Mouse (Mus musculus) c-Kit-positive CD71-positive TER-119-negative erythroid progenitor cells, embryonic 14.5 days (primary cell): Measurements from ENCODE around the gene Cutal.
A peak's percentile ranks its signal among the peaks of the same experiment; 100 is the strongest.

Experiments
- DNase-seq: peaks from one replicate; pipeline ENCODE4 v3.0.0-alpha.2; 2013; ENCODE audit warnings: low read depth

The Cutal gene

GRCm38 (mm10) chr2:34884186-34884585 lies 10.0 kb downstream of the Cutal start:
- no peak for DNase-seq

DNA sequence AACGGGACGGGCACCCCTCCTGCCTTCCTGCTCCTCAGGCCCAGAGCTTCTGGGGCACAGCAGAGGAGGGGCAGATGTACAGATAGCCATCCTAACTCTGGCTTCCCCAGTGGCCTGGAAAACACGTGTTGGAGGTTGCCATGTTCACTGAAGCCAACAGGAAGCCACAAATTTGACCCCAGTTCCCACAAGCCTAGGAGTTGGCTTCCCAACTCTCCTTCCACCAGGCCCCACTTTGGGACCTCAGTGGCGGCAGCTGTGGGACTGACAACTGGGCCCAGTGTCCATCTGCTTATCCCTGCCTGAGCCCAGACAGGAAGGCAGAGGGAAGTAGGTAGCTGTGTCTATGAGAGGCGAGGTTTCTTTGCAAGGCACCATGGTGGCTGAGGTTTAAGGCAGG lies 19.8 kb downstream of the Cutal start:
- DNase-seq: no peak

- DNase-seq: no peak
Measured at GRCm38 (mm10) chr2:34895503-34896113, 21.4 kb downstream of the Cutal start.

- no peak for DNase-seq
Measured at GRCm38 (mm10) chr2:34896821-34897460, 22.7 kb downstream of the Cutal start.

DNA sequence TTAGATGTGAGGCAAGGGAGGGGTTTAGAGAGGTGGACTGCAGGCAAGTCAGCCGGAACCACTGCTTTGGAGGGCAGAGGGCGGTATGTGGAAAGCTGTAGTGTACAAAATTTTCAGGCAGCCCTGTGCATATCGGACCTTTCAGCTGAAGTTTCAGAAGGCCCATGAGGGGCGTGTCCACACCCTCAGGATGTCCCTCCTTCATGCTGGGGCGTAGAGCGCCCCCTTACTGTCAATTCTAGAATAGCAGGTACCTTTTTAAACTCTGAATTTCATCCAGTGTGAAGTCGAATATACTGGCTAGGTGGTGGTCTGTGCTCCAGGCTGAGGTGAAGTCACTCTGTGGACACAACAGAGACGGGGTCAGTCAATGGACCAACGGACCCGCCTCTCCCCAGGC lies 23.6 kb downstream of the Cutal start:
- DNase-seq: peak; percentile 80

DNA sequence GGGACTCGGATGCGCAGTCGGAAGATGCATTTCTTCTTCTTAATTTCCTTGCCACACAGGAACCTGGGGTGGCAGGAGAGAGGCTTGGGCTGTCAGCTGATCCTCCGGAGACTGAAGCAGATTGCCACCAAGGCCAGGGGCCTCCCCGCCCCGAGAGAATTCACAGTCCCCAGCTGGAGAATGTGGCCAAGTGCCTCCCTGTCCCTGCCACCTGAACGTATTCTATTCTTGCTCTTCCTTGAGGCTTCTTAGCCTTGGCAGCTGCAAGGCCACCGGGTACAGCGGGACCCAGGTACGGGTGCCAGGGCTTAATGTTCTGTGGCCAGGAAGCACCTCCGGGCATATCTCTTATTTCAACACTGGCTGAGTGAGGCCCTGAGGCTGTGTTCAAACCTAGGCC lies 25.5 kb downstream of the Cutal start:
- no peak for DNase-seq

DNA sequence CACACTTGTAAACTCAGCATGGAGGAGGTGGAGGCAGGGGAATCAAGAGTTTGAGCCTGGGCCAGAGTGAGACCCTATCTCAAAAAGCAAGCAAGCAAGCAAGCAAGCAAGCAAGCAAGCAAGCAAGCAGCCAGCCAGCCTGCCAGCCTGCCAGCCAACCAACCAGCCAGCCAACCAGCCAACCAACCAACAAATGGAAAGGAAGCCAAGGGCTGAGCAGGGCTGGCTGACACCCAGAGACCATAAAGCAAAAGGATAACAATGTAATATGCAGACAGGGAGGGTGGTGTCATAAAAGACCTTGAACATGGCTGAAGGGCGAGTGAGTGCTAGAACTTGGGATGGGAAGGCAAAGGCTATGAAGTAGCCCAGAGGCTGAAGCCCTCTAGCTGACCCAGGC lies 26.2 kb downstream of the Cutal start:
- DNase-seq: no peak

- no peak for DNase-seq
Measured at GRCm38 (mm10) chr2:34901726-34902125, 27.5 kb downstream of the Cutal start.

GRCm38 (mm10) chr2:34902731-34903130 lies 28.5 kb downstream of the Cutal start:
- no peak for DNase-seq

DNA sequence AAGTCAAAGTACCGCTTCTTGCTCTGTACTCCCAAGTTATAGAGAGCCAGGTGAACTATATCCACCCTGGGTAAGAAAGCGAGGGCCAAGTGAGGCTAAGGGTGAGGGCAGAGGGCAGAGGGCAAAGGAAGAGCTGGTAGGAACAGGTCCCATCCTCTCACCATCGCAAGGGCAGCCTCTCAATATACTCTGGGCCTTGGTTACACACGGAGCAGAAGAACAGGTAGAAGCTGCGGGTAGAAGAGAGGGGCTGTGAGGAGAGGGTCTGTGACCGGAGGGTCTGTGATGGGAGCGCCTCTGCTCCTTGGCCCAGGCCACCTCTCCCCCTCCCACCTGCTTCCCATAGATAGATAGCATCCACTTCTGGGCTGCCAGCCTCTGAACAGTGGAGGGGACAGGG lies 29.0 kb downstream of the Cutal start:
- DNase-seq: no peak

DNA sequence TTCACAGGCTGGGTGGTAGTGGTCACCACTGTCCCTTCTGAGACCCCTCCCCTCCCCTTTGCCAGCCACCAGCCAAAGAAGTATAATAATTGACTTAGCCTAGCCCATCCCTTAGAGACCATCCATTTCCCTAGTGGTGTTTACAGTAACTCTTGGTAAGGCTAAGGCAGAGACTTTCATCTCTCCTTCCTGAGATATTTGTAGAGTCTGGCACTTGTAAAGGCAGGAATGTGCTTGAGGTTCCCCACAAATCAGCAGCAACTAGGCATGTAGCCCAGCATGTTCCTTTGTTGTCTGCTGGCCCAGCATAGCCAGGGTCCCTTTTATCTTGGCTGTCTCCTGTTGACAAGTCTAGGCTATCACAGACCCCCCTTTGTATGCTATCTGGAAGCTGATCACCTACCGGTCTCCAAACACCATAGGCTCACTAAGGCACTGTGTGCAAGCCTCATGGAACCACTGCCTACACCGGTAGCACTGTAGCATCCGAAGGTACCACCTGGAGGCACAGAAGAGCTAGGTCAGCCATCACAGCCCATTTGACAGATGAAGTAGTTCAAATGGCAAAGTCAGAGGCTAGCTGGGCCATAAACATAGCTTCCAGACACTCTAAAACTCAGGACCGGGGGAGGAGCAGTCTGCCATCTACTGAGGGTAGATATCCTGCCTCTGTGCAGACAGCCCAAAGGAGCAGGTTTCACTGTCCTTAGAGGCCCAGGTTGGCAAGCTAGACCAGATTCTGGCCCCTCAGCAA lies 29.6 kb downstream of the Cutal start:
- no peak for DNase-seq

DNA sequence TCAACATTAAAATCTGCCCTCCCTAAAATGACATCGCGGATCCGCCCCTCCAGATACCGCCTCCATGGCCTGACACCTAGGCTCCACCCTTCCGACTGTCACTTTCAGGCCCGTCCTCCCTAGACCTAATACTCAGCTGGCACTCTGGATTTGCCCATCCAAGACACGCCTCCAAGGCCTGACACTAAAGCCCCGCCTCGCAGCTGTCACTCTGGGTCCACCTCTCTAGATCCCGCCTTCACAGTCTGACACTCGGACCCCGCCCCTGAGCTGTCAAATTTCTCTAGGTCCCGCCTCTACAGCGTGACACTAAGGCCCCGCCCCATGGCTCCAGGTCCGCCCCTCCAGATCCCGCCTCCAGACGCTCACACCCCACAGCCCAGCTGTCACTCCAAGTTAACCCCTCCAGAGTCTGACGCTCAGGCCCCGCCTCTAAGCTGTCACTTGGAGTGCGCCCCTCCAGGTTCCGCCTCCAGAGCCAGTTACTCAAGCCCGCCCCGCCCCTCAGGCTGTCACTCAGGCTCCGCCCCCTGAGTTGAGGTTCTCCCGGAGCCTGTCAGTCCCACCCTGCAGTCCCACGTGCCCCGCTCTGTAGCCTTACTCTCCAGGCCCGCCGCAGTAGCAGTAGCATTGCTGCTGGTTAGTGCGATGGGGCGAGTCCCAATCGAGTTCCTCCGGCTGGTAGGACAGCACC lies 30.8 kb downstream of the Cutal start:
- peak; percentile 100 for DNase-seq

- no peak for DNase-seq
Measured at GRCm38 (mm10) chr2:34906426-34906825, 32.2 kb downstream of the Cutal start.

GRCm38 (mm10) chr2:34906861-34907604 lies 32.8 kb downstream of the Cutal start:
- DNase-seq: peak; percentile 59

DNA sequence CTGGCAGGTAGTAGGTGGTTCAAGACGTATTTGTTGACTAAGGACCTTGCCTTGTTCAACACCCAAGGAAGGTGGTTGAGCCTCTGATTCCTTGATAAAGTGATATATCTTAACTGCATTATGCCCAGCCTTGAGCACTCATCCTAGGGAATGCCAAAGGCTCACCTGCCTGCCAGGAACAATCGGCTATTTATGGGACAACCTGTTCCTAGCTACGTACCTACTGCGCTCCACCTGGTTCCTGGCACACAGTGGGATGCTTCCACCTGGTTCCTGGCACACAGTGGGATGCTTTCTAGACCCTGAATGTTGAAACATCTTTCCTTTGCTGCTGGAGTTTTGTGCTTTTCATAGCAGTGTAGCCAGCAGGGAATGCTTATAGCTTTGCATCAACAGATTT lies 35.5 kb downstream of the Cutal start:
- DNase-seq: no peak

- DNase-seq: no peak
Measured at GRCm38 (mm10) chr2:34911871-34912270, 37.7 kb downstream of the Cutal start.

- DNase-seq: no peak
Measured at GRCm38 (mm10) chr2:34912613-34913012, 38.4 kb downstream of the Cutal start.

DNA sequence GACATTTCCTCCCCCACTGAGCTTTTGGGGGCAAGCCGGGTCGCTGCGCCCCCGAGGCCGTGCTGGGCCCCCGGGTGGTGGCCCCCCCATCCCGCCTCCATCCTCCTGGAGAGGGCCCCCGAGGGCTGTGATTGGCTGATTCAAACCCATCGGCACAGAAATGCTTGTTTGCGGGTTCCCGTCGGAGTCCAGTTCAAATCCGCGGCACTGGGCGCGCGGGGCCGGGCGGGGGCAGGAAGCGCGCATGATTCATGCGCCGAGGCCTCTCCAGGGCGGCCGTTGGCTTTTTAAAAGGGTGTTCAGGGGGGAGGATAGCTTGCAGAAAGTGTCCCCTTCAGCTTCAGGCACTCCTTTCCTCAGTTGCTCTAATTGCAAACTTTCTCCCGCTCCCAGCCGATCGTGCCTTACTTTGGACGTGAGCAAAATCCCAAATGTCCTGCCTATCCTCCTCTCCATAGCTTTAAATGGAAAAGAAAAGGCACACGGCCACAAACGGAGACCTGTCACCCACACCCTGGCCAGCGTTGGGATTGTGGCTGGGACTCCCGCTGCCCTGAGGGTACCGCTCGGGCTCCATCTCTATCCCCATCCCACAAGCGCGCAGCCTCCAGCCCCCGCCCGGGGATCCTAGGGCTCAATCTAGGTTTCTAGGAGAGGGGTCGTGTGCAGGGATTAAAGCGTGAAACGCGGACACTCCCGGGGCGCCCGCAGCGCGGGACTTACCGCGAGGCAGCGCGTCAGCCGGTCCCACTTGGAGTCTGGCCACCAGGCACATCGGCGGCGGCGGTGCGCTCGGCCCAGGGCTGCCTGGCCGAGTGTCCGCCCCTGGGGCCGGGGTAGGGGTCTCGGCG lies 39.2 kb downstream of the Cutal start, which contains the start of gene Phf19:
TSS of gene Phf19 (minus strand) at position 809 of the 851 bp plus-strand sequence.
- DNase-seq: no peak

- DNase-seq: peak; percentile 68
Measured at GRCm38 (mm10) chr2:34914069-34914822, 40.0 kb downstream of the Cutal start.

DNA sequence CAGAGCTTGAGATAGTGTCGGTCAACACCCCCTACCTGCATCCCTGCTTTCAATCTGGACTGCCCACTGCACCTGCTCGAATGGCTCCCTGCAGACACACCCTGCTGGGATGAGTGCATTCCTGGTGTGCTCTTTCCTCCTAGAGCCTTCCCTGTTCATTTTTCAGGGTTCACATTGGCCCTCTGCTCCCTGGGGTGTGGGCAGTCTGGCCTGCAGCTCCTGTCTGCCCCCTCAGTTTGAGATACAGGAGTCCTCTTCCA lies 40.6 kb downstream of the Cutal start:
- no peak for DNase-seq

GRCm38 (mm10) chr2:34915103-34915502 lies 40.9 kb downstream of the Cutal start:
- no peak for DNase-seq
